Mouse (Mus musculus) megakaryocyte, adult 5-6 weeks (primary cell): ENCODE results near the gene Nkiras1. TPM values are rescaled to one million over a fixed set of nuclear protein-coding genes. Genes with fewer than 3 reads are reported as not detected.

Experiments used
- total RNA-seq, 2 experiments: library from RNA; stranded (forward) in 1 of 2; stranded (reverse) in 1 of 2; fragments of 153-499, 151-499 nt in 1 of 2; fragments of 221-1000, 200-1000 nt in 1 of 2; gene quantifications; 2 replicates each; pipeline versions ENCODE4 v1.2.3 to v1.2.4; 2015 to 2017

The Nkiras1 gene
- total RNA-seq, 2 experiments from 2014 or later: 5.5 to 6.9 TPM

Other genes starting within 250 kb of the Nkiras1 start
- gene Nr1d2, start 32.0 kb upstream of the Nkiras1 start, total RNA-seq (2015): 3.9 and 6.6 TPM in 2 replicates
- gene Nr1d2, start 32.0 kb upstream of the Nkiras1 start, total RNA-seq (2017): 5.1 and 6.2 TPM in 2 replicates
- 1,377 and 1,389 TPM in 2 replicates for gene Rpl15, start 255 bp downstream of the Nkiras1 start, total RNA-seq (2015)
- 1,172 and 1,341 TPM in 2 replicates for gene Rpl15, start 255 bp downstream of the Nkiras1 start, total RNA-seq (2017)
- 73.6 and 74.5 TPM in 2 replicates for gene Ube2e1, start 60.7 kb downstream of the Nkiras1 start, total RNA-seq (2015)
- 56.5 and 61.4 TPM in 2 replicates for gene Ube2e1, start 60.7 kb downstream of the Nkiras1 start, total RNA-seq (2017)